Mouse (Mus musculus) liver, embryonic 13.5 days (tissue): ENCODE results near the gene Trip11. TPM values are rescaled to one million over a fixed set of nuclear protein-coding genes. Genes with fewer than 3 reads are reported as not detected.
"Not testable (repeated sequence)": the region's sequence is repeated elsewhere in the genome, so short reads cannot be mapped to it uniquely, and the experiment has no call there.

Experiments
- ATAC-seq: fragments of 200-750 bp; cut with Nextera tagmentation; 2 replicates; pipeline ENCODE4 v1.8.0; 2017; ENCODE audit warnings: low read depth, mild to moderate bottlenecking, moderate number of reproducible peaks, moderate library complexity
- DNase-seq: peaks from one replicate; pipeline ENCODE4 v3.0.0; 2022
- H3K27ac ChIP-seq: fragments of 300-500 bp; sonication (generic); 2 replicates; pipeline ENCODE4 v1.5.1; 2015; ENCODE audit warnings: moderate library complexity, mild to moderate bottlenecking, inconsistent platforms
- H3K27me3 ChIP-seq: fragments of 300-500 bp; sonication (generic); 2 replicates; pipeline ENCODE4 v1.6.1; 2015; ENCODE audit warnings: mild to moderate bottlenecking, inconsistent platforms
- H3K36me3 ChIP-seq: fragments of 300-500 bp; sonication (generic); 2 replicates; pipeline ENCODE4 v1.6.1; 2015; ENCODE audit warnings: mild to moderate bottlenecking, inconsistent platforms
- H3K4me1 ChIP-seq: fragments of 300-500 bp; sonication (generic); replicated peaks from 2 replicates; pipeline ENCODE4 v1.6.1; 2015; ENCODE audit warnings: inconsistent platforms
- H3K4me2 ChIP-seq: fragments of 300-500 bp; sonication (generic); 2 replicates; pipeline ENCODE4 v1.6.1; 2015; ENCODE audit warnings: inconsistent platforms, mild to moderate bottlenecking, moderate library complexity
- H3K4me3 ChIP-seq: fragments of 300-500 bp; sonication (generic); replicated peaks from 2 replicates; pipeline ENCODE4 v1.5.1; 2015; ENCODE audit warnings: mild to moderate bottlenecking, inconsistent platforms
- H3K9ac ChIP-seq: fragments of 300-500 bp; sonication (generic); 2 replicates; pipeline ENCODE4 v1.6.1; 2015; ENCODE audit warnings: mild to moderate bottlenecking, inconsistent platforms
- H3K9me3 ChIP-seq: fragments of 300-500 bp; sonication (generic); replicated peaks from 2 replicates; pipeline ENCODE4 v1.6.1; 2016; ENCODE audit warnings: inconsistent platforms
- WGBS: fragments of 180-500 bp; shearing (Covaris S2); methylation state at CpG from one replicate; pipeline ENCODE4 v1.1.7; 2015; ENCODE audit not compliant: insufficient replicate concordance; 5-methylcytosine and 5-hydroxymethylcytosine counted together
- polyA plus RNA-seq: library from polyadenylated mRNA; unstranded; fragments of >200 nt; fragmentation: Nextera tagmentation; extraction: Ambion mirVana; gene quantifications from 2 replicates; pipeline ENCODE4 v1.2.1, GENCODE M21; 2015

The Trip11 gene
- 8.9 and 9.0 TPM in 2 replicates for polyA plus RNA-seq

DNA sequence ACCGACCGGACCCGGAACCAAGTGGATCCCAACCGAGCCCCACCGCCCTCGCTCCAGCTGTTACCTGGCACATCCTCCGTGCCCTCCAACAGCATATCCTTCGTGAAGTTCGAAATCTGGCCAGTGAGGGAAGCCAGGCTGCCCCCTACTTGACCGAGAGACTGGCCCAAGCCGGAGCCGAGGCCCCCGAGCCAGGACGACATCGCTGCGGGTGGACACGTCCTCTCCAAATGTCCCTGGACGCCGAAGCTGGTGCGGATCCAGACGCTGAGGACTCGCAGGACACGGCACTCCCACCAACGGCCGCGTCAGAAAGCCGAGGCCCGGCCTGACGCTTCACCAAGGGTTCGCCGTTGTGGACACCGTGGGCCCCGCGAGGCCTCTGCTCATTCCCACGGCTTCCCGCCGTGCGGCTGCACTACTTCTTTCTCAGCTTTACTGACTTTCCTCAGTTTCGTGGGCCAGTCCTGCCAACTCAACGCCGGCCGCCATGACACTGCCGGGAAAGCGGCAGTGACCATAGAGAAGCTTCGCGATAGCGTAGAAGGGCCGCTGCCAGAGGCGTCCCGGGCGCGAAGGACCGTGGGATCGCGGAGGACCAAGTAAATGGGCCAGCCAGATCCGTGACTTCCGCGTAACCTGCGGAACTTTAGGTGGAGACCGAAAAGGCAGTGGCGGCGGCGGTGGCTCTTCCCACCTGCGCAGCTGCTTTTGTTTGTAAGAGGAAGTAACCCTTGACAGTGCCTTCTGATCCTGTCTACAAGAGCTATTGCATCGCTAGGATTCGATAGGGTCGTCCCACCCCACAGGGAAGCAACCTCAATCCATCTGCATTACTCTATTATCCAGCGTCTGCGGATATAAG is at the start of gene Trip11:
TSS of gene Trip11 (minus strand) at position 642 of the 865 bp plus-strand sequence.
- Histone ChIP-seq H3K9me3 (no peaks in the 10 kb centered on the region), H3K4me1 (peaks cover 30% of the 10 kb centered on the region), H3K4me2 (peak within 1 kb of the TSS; percentile 84), H3K4me3 (peak within 1 kb of the TSS; percentile 90), H3K27me3 (no peaks in the 10 kb centered on the region), H3K27ac (peak within 1 kb of the TSS; percentile 76), H3K36me3 (peaks cover 15% of the 10 kb centered on the region), H3K9ac (peak within 1 kb of the TSS; percentile 94)
- under 1% methylated on average over 69 of the region's 69 CpGs for WGBS
- peak; percentile 83 for DNase-seq
- peak; percentile 97 for ATAC-seq

GRCm38 (mm10) chr12:101958960-101959780 is 46.1 kb upstream of the Trip11 start:
- not testable (repeated sequence) for ATAC-seq, DNase-seq, H3K27me3 ChIP-seq, H3K9me3 ChIP-seq, H3K36me3 ChIP-seq
- Histone ChIP-seq H3K4me2 (peak overlapping the region; percentile 48), H3K9ac (peak overlapping the region; percentile 48), H3K27ac (0 out of 2 replicates have a peak overlapping the region, but pooled peaks have one; percentile 11), H3K4me1 (peaks cover 30% of the 10 kb centered on the region), H3K4me3 (peak overlapping the region; percentile 94; the same call in 1 of the 2 replicates)
- 75% methylated on average over 5 of the region's 5 CpGs for WGBS

DNA sequence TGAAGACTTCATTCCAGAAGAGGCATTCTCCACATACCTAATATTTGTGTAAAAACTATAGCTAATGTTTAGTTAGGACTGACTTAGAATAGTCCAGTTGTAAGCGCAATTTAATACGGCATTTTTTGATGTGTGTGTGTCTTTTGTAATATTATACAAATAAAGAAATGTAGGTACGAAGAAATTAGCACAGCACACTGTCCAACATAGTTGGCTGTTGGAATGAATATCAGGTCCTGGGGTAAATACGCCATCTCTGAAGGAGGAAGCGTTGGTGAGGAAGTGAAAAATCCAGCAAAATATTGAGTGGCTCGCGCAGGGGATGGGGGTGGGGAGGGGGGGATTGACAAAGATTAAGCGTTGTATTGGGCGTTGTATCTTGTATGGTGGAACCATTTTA is 45.5 kb upstream of the Trip11 start:
- no peak for ATAC-seq
- no peaks in the 10 kb centered on the region for H3K36me3 ChIP-seq

DNA sequence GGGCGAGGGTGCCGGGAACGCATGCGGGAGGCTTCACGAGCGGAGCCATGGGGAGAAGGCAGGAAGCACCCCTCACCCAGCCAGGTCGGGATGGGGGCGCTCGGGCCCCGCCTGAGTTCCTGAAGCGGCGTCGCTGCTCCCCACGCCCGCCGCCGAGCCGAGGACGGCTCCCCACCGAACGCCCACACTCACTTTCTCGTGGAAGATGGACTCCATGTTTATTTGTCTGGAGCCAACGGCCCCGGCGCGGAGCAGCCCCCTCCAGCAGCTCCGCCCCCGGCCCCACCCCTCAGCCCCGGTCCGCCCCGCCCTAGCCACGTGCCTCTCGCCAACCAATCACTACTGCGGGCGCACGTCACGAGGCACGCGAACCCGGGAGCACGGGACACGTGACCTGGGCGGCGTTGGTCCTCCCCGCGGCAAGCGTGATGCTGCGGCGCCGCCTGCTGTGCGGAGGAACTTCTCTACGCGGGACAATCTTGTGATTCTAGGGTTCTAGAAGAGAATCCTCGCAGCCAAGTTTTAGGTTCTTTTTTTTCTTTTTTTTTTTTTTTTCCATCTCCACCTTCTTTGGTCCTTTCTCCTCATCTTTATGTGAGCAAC is 45.0 kb upstream of the Trip11 start, which contains the start of gene Atxn3:
TSS of gene Atxn3 (minus strand) at position 305 of the 603 bp plus-strand sequence.
- peak; percentile 96 for ATAC-seq
- H3K27me3 ChIP-seq, result no peaks in the 10 kb centered on the region
- H3K4me1 ChIP-seq, result peaks cover 26% of the 10 kb centered on the region
- no peaks in the 10 kb centered on the region for H3K9me3 ChIP-seq
- H3K4me3 ChIP-seq, result peak within 1 kb of the TSS; percentile 94
- peak within 1 kb of the TSS; percentile 82 for H3K4me2 ChIP-seq
- peak within 1 kb of the TSS; percentile 91 for H3K9ac ChIP-seq
- H3K27ac ChIP-seq, result peak within 1 kb of the TSS; percentile 82
- H3K36me3 ChIP-seq, result no peaks in the 10 kb centered on the region
- under 1% methylated on average over 53 of the region's 54 CpGs for WGBS
- DNase-seq, result peak; percentile 92

More for the DNA sequence above, 45.5 kb upstream of the Trip11 start:
- no peaks in the 10 kb centered on the region for H3K27me3 ChIP-seq
- H3K4me2 ChIP-seq, result peak overlapping the region; percentile 48
- H3K4me3 ChIP-seq, result peak overlapping the region; percentile 94
- peak overlapping the region; percentile 48 for H3K9ac ChIP-seq
- no peaks in the 10 kb centered on the region for H3K9me3 ChIP-seq
- WGBS, result 23% methylated on average over 9 of the region's 9 CpGs
- no peak for DNase-seq
- 0 out of 2 replicates have a peak overlapping the region, but pooled peaks have one; percentile 11 for H3K27ac ChIP-seq
- peaks cover 30% of the 10 kb centered on the region for H3K4me1 ChIP-seq

DNA sequence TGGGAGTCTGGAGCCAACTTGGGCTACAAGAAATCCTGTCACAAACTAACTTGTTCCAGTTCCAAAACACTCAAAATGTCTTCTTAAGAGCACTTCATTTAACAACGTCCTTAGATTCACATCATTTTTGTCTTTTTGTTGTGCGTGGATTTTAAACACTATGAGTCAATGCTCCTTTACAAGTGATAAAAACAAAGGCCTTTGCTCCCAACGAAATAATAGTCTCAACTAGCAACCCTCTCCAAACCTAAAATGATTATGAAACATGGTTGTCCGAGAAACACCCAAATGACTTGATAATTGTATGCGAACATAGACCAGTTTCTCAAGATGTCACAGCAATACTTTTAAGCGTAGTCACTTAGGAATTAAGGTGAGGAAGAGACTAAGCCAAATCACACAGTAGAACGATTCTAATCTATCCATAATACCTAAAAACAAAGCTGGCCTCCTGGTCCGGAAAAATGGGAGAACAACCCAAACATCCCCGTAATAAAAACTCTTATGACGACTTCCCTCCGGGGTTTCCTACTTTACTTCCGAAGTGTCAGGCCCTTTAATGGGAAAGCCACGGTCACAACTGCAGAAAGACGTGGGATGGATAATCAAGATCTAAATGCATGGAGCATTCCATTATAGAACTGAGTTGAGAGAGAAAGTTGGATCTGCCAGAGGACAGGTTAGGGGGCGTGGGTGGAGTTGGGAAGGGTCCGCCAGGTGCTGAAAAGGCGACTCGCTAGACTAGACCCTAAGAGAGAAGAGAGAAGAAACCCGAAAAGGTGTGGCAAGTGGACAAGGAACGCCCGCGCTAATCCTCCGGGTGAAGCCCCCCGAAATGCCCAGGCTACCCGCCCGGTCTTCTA is 44.2 kb upstream of the Trip11 start:
- H3K4me1 ChIP-seq, result peaks cover 25% of the 10 kb centered on the region
- ATAC-seq (no peak), DNase-seq (no peak)
- peak overlapping the region; percentile 82 for H3K4me2 ChIP-seq
- peak overlapping the region; percentile 91 for H3K9ac ChIP-seq
- peak overlapping the region; percentile 94 for H3K4me3 ChIP-seq
- no peaks in the 10 kb centered on the region for H3K36me3 ChIP-seq
- peak overlapping the region; percentile 82 for H3K27ac ChIP-seq
- WGBS, result 4% methylated on average over 26 of the region's 26 CpGs
- no peaks in the 10 kb centered on the region for H3K9me3 ChIP-seq
- H3K27me3 ChIP-seq, result no peaks in the 10 kb centered on the region

GRCm38 (mm10) chr12:101955821-101956220 is 42.8 kb upstream of the Trip11 start:
- not testable (repeated sequence) for H3K27me3 ChIP-seq, DNase-seq, ATAC-seq, H3K27ac ChIP-seq, H3K4me3 ChIP-seq, H3K36me3 ChIP-seq, H3K9me3 ChIP-seq, H3K9ac ChIP-seq, H3K4me2 ChIP-seq
- 91% methylated on average over 8 of the region's 8 CpGs for WGBS
- peaks cover 25% of the 10 kb centered on the region for H3K4me1 ChIP-seq

- H3K9me3 ChIP-seq, result no peaks in the 10 kb centered on the region
- H3K4me2 ChIP-seq, result no peak overlapping the region
- no peak overlapping the region for H3K27ac ChIP-seq
- no peak overlapping the region for H3K4me3 ChIP-seq
- 0 out of 2 replicates have a peak, but pooled peaks cover 4% of the 10 kb centered on the region for H3K4me1 ChIP-seq
- H3K36me3 ChIP-seq, result peaks cover 33% of the 10 kb centered on the region
- ATAC-seq, result no peak
- H3K9ac ChIP-seq, result no peak overlapping the region
- no peaks in the 10 kb centered on the region for H3K27me3 ChIP-seq
- no peak for DNase-seq
- 62% methylated on average over 4 of the region's 4 CpGs for WGBS
Observed at GRCm38 (mm10) chr12:101948801-101949200, 35.7 kb upstream of the Trip11 start.

DNA sequence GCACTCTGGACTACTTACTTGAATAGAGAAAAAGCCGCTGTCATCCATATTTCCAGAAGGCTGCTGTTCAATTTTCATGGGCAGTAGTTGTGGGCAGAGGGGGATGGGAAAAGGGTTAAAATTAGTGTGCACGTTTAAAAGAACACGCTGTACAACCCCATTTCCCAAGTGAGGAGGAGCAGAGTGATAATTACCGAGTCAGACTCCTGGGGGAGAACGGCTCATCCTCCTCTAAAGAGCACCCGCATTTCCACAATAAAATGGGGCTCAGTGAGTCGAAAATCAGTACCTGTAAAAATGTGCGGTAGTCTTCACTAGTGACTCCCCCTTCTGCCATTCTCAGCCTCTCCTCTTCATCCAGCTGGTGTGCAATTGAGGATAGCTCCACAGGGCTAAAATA is 34.9 kb upstream of the Trip11 start:
- Histone ChIP-seq H3K27ac (no peak overlapping the region), H3K36me3 (peaks cover 37% of the 10 kb centered on the region), H3K4me1 (0 out of 2 replicates have a peak, but pooled peaks cover 4% of the 10 kb centered on the region), H3K9me3 (no peaks in the 10 kb centered on the region), H3K9ac (no peak overlapping the region), H3K27me3 (no peaks in the 10 kb centered on the region), H3K4me2 (no peak overlapping the region), H3K4me3 (no peak overlapping the region)
- WGBS, result 72% methylated on average over 8 of the region's 8 CpGs
- ATAC-seq (no peak), DNase-seq (no peak)

GRCm38 (mm10) chr12:101937572-101937971 is 24.5 kb upstream of the Trip11 start:
- no peaks in the 10 kb centered on the region for H3K9me3 ChIP-seq
- DNase-seq (no peak), ATAC-seq (no peak)
- H3K4me1 ChIP-seq, result no peaks in the 10 kb centered on the region
- no peak overlapping the region for H3K4me3 ChIP-seq
- H3K27ac ChIP-seq, result no peak overlapping the region
- H3K9ac ChIP-seq, result no peak overlapping the region
- H3K4me2 ChIP-seq, result no peak overlapping the region
- H3K36me3 ChIP-seq, result peaks cover 64% of the 10 kb centered on the region
- 78% methylated on average over 7 of the region's 7 CpGs for WGBS
- H3K27me3 ChIP-seq, result no peaks in the 10 kb centered on the region

GRCm38 (mm10) chr12:101935223-101935622 is 22.2 kb upstream of the Trip11 start:
- H3K4me2 ChIP-seq, result no peak overlapping the region
- H3K27ac ChIP-seq, result no peak overlapping the region
- peaks cover 63% of the 10 kb centered on the region for H3K36me3 ChIP-seq
- DNase-seq (no peak), ATAC-seq (no peak)
- no peak overlapping the region for H3K4me3 ChIP-seq
- no peaks in the 10 kb centered on the region for H3K9me3 ChIP-seq
- H3K9ac ChIP-seq, result no peak overlapping the region
- WGBS, result 83% methylated on average over 3 of the region's 3 CpGs
- no peaks in the 10 kb centered on the region for H3K27me3 ChIP-seq
- no peaks in the 10 kb centered on the region for H3K4me1 ChIP-seq
